Mouse (Mus musculus): ENCODE data around the gene Gm11114.

DNA sequence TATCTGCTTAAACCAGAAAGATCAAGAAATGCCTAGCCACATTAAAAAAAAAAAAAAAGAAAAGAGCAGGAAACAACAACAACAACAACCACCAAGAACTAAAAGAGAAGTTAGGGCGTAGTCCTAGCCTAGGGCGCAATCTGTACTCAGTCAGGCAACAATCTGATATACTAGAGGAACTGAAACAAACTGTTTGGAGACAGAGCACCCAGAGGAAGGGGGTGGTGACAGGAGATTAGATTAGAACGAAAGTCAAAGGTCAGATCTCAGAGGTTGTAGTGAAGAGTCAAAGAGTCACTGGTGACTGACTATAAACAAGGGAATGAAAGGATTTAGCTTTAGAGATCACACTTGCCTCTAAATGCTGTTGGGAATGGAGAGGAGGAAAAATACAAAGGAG is 27.7 kb downstream of the Gm11114 start:
- TF ChIP-seq BHLHE40 (IDR thresholded peaks at IDR 0.05; ENCODE audit: borderline replicate concordance, low read depth, low read length), result peak; percentile 7; the same call in 1 of the 2 replicates
- peak; percentile 94 for TF ChIP-seq TCF12 (IDR thresholded peaks at IDR 0.05; ENCODE audit: low read depth, low read length)
- no peak for TF ChIP-seq CTCF (IDR thresholded peaks at IDR 0.05 in 2 of 3, conservative IDR thresholded peaks at IDR 0.05 in 1 of 3; ENCODE audit: control insufficient read depth in 1 of 3, insufficient read depth in 1 of 3, low read depth in 2 of 3, low read length in 3 of 3, poor library complexity in 1 of 3, severe bottlenecking in 1 of 3)
- TF ChIP-seq POLR2A (IDR thresholded peaks at IDR 0.05; ENCODE audit: control insufficient read depth in 1 of 2, insufficient read depth in 1 of 2, low read depth in 1 of 2, low read length in 2 of 2, poor library complexity in 1 of 2), result no peak
- TF ChIP-seq TAL1 (IDR thresholded peaks at IDR 0.05; ENCODE audit: low read length), result peak; percentile 72
- no peak for TF ChIP-seq USF1 (IDR thresholded peaks at IDR 0.05; ENCODE audit: low read depth, low read length)
- TF ChIP-seq RAD21 (IDR thresholded peaks at IDR 0.05; ENCODE audit: low read depth, low read length), result no peak

Measured in MEL (cell line).